Comparison of ENCODE assay signal across 25 mouse cellular contexts in genomic region chr10:26849854-26850253, GRCm38 (mm10).
DNase-seq lines count a peak whose midpoint lies in the region; ATAC-seq and TF ChIP-seq lines count a peak whose summit lies in the region.
"Had no signal": no experiment of that assay in that cellular context is flagged by ENCODE, and none has a peak within 500 bp of the region (broad histone marks: within the 10 kb centered on the region; RNA-seq: fewer than 3 reads in every experiment).

No protein-coding gene starts in this region.

- DNase-seq in adrenal gland, adult 8-10 months = peak; percentile 16
- no peak for DNase-seq in adrenal gland, postnatal 25 days
- peak; percentile 97 for DNase-seq in liver, adult 2 months (ENCODE audit: extremely low read depth, low read depth, low spot score)
- peak; percentile 6 to 22 for DNase-seq in adrenal gland, postnatal 36 days
- peak; percentile 19 for DNase-seq in large intestine, adult 2 months (ENCODE audit: low read depth, low spot score)
- no peak for DNase-seq in right cerebral cortex, postnatal 4 days
- DNase-seq: gastrocnemius, adult 2 months; gastrocnemius, postnatal 36 days; heart, postnatal 14 days; kidney, adult 11 months; kidney, postnatal 25 days; midbrain, embryonic 14.5 days; right cerebral cortex, adult 18-20 months; thymus, adult 2 months; thymus, postnatal 36 days had no signal

- no peak for TF ChIP-seq POLR2A in liver, adult 2 months (IDR thresholded peaks at IDR 0.05; ENCODE audit: extremely low read depth, insufficient read depth, low read length)

- 10% methylated on average over 6 of the region's 6 CpGs for WGBS in liver, adult 2 months
- WGBS in liver, embryonic 12.5 days (ENCODE audit: insufficient replicate concordance) = 64% methylated on average over 6 of the region's 6 CpGs
- WGBS in large intestine, adult 2 months = 17% methylated on average over 6 of the region's 6 CpGs

- no peak overlapping the region for H3K4me3 ChIP-seq in liver, adult 2 months (ENCODE audit: insufficient read depth, low read depth, low read length)
- H3K4me3 ChIP-seq in liver, embryonic 12.5 days = no peak overlapping the region
- H3K4me3 ChIP-seq: erythroblast, embryonic 14.5 days; gastrocnemius, adult 2 months; kidney, embryonic 15.5 days; layer of hippocampus, adult 2 months; liver, embryonic 15.5 days; lung, embryonic 15.5 days; neural tube, embryonic 15.5 days had no signal

- peaks cover 6% of the 10 kb centered on the region; the same call in 1 of the 2 replicates for H3K4me1 ChIP-seq in liver, adult 2 months (ENCODE audit: control insufficient read depth, insufficient read depth, low read length)
- no peaks in the 10 kb centered on the region for H3K4me1 ChIP-seq in liver, embryonic 12.5 days
- H3K4me1 ChIP-seq: kidney, embryonic 15.5 days; liver, embryonic 15.5 days; lung, embryonic 15.5 days; neural tube, embryonic 15.5 days had no signal

- no peak for ATAC-seq in liver, embryonic 12.5 days
- ATAC-seq: forebrain, embryonic 16.5 days; hindbrain, postnatal 0 days had no signal

- H3K27ac ChIP-seq in liver, adult 2 months (replicated peaks; ENCODE audit: insufficient read depth, low read depth, low read length) = peak overlapping the region; percentile 81; the same call in 1 of the 2 replicates
- no peak overlapping the region for H3K27ac ChIP-seq in liver, embryonic 12.5 days
- H3K27ac ChIP-seq: gastrocnemius, adult 2 months; hindbrain, postnatal 0 days; kidney, embryonic 15.5 days; layer of hippocampus, adult 2 months; liver, embryonic 15.5 days; lung, embryonic 15.5 days; neural tube, embryonic 15.5 days had no signal

- H3K36me3 ChIP-seq in liver, adult 2 months (ENCODE audit: control insufficient read depth, insufficient read depth, low read length) = peaks cover 2% of the 10 kb centered on the region; the same call in 1 of the 2 replicates
- no peaks in the 10 kb centered on the region for H3K36me3 ChIP-seq in liver, embryonic 12.5 days
- H3K36me3 ChIP-seq: G1E; liver, embryonic 15.5 days; lung, embryonic 15.5 days; neural tube, embryonic 15.5 days had no signal

- no peaks in the 10 kb centered on the region for H3K9me3 ChIP-seq in liver, embryonic 12.5 days (replicated peaks)
- H3K9me3 ChIP-seq: kidney, embryonic 15.5 days; liver, embryonic 15.5 days; lung, embryonic 15.5 days; neural tube, embryonic 15.5 days had no signal

- no peak for TF ChIP-seq CTCF in liver, adult 2 months (IDR thresholded peaks at IDR 0.05; ENCODE audit: low read depth, low read length)

- H3K79me2 ChIP-seq in liver, adult 2 months (ENCODE audit: control insufficient read depth, insufficient read depth, low read length) = no peaks in the 10 kb centered on the region

- H3K4me2 ChIP-seq in liver, embryonic 12.5 days = no peak overlapping the region
- H3K4me2 ChIP-seq: kidney, embryonic 15.5 days; liver, embryonic 15.5 days; lung, embryonic 15.5 days; neural tube, embryonic 15.5 days had no signal

- no peaks in the 10 kb centered on the region for H3K27me3 ChIP-seq in liver, adult 2 months (ENCODE audit: control insufficient read depth, insufficient read depth, low read length)
- no peaks in the 10 kb centered on the region for H3K27me3 ChIP-seq in liver, embryonic 12.5 days (replicated peaks)
- H3K27me3 ChIP-seq: kidney, embryonic 15.5 days; liver, embryonic 15.5 days; lung, embryonic 15.5 days; neural tube, embryonic 15.5 days had no signal

- no peak overlapping the region for H3K9ac ChIP-seq in liver, adult 2 months (ENCODE audit: low read depth, low read length)
- no peak overlapping the region for H3K9ac ChIP-seq in liver, embryonic 12.5 days
- H3K9ac ChIP-seq: kidney, embryonic 15.5 days; liver, embryonic 15.5 days; lung, embryonic 15.5 days; neural tube, embryonic 15.5 days had no signal

Comparison
In these comparisons a context has a peak if more than half of its experiments do, and no peak if none do; other contexts are left out.
1. DNase-seq: peak in adrenal gland, adult 8-10 months (single experiment), liver, adult 2 months (single experiment), adrenal gland, postnatal 36 days (2 of 2) and large intestine, adult 2 months (single experiment); none in adrenal gland, postnatal 25 days (single experiment) and right cerebral cortex, postnatal 4 days (single experiment).